Mouse (Mus musculus) limb, embryonic 10.5 days (tissue): ENCODE measurements at regions not wholly inside any gene's neighbourhood (a gene's known extent, or its start where the extent isn't known, plus 50 kb on each side); places are given as distances from the start of the nearest gene placed in this dataset.

Experiments used
- DNase-seq: peaks from one replicate; pipeline ENCODE4 v3.0.0-alpha.2; 2017; ENCODE audit warnings: low spot score
- H3K27ac ChIP-seq: fragments of 300-500 bp; sonication (generic); 2 replicates; pipeline ENCODE4 v1.5.1; 2016; ENCODE audit warnings: mild to moderate bottlenecking
- H3K27me3 ChIP-seq: fragments of 300-500 bp; sonication (generic); 2 replicates; pipeline ENCODE4 v1.6.1; 2016; ENCODE audit warnings: low read depth, mild to moderate bottlenecking; ENCODE audit not compliant: poor library complexity, severe bottlenecking
- H3K36me3 ChIP-seq: fragments of 300-500 bp; sonication (generic); 2 replicates; pipeline ENCODE4 v1.6.1; 2016; ENCODE audit warnings: mild to moderate bottlenecking, moderate library complexity
- H3K4me1 ChIP-seq: fragments of 300-500 bp; sonication (generic); 2 replicates; pipeline ENCODE4 v1.6.1; 2016
- H3K4me3 ChIP-seq: fragments of 300-500 bp; sonication (generic); 2 replicates; pipeline ENCODE4 v1.5.1; 2016; ENCODE audit warnings: mild to moderate bottlenecking, moderate library complexity
- H3K9me3 ChIP-seq: fragments of 300-500 bp; sonication (generic); replicated peaks from 2 replicates; pipeline ENCODE4 v1.6.1; 2016; ENCODE audit warnings: mild to moderate bottlenecking
- WGBS: fragments of 180-500 bp; shearing (Covaris S2); methylation state at CpG from one replicate; pipeline ENCODE4 v1.1.7; 2016; 5-methylcytosine and 5-hydroxymethylcytosine counted together

DNA sequence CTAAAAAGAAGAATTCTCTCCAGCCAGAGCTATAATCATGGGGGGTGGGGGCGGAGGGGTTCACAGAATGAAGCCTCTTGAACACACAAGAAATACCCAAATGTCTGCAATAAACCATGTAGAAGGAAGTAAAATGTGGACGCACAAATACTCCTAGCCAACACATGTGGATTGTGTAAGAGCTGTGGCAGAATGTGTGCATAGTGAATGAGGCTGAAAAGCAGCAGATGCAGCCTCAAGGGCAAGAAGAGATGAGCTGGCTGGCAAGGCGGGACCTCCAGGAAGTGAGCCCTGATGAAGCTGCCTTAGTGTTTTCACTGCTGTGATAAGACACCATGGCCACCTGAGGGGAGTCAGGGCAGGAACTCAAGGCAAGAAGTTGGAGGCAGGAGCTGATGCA, 53.3 kb upstream of the Arhgap28 start:
- no peaks in the 10 kb centered on the region for H3K4me1 ChIP-seq
- 91% methylated on average over 3 of the region's 3 CpGs for WGBS
- no peaks in the 10 kb centered on the region for H3K9me3 ChIP-seq
- H3K27ac ChIP-seq: no peak overlapping the region
- DNase-seq: no peak
- no peaks in the 10 kb centered on the region for H3K27me3 ChIP-seq
- no peaks in the 10 kb centered on the region for H3K36me3 ChIP-seq
- H3K4me3 ChIP-seq: no peak overlapping the region

- DNase-seq: no peak
- H3K27me3 ChIP-seq: no peaks in the 10 kb centered on the region
- H3K4me1 ChIP-seq: no peaks in the 10 kb centered on the region
- no peaks in the 10 kb centered on the region for H3K9me3 ChIP-seq
- H3K36me3 ChIP-seq: no peaks in the 10 kb centered on the region
- H3K4me3 ChIP-seq: no peak overlapping the region
- no peak overlapping the region for H3K27ac ChIP-seq
- WGBS: 91% methylated on average over 3 of the region's 3 CpGs
These were observed 56.5 kb upstream of the Arhgap28 start for GRCm38 (mm10) chr17:68060455-68060854.

- DNase-seq: no peak
- H3K36me3 ChIP-seq: no peaks in the 10 kb centered on the region
- WGBS: 89% methylated on average over 9 of the region's 9 CpGs
These were observed 61.8 kb upstream of the Arhgap28 start for GRCm38 (mm10) chr17:68065751-68066150.

DNA sequence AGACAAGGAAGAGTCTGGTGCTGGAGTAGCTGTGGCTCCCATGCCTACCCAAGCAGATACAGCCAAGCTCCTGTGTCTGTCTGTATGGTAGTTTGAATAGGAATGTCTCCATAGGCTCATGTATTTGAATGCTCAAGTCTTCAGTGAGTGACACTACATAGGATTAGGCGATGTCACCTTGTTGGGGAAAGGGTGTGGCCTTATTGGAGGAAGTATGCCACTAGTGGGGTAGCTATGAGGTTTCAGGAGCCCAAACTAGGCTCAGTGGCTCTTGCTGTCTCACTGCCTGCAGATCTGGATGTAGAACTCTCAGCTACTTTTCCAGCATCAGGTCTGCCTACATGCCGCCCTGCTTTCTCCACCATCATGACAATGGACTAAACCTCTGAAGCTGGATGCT, 62.3 kb upstream of the Arhgap28 start:
- Histone ChIP-seq H3K9me3 (no peaks in the 10 kb centered on the region), H3K36me3 (no peaks in the 10 kb centered on the region), H3K4me3 (no peak overlapping the region), H3K27me3 (no peaks in the 10 kb centered on the region), H3K4me1 (peaks cover 7% of the 10 kb centered on the region), H3K27ac (no peak overlapping the region)
- no peak for DNase-seq
- WGBS: 94% methylated on average over 2 of the region's 2 CpGs

More at GRCm38 (mm10) chr17:68065751-68066150, 61.8 kb upstream of the Arhgap28 start:
- Histone ChIP-seq H3K27ac (no peak overlapping the region), H3K4me1 (peaks cover 3% of the 10 kb centered on the region), H3K4me3 (no peak overlapping the region), H3K27me3 (no peaks in the 10 kb centered on the region), H3K9me3 (no peaks in the 10 kb centered on the region)

GRCm38 (mm10) chr17:68069008-68069407, 65.1 kb upstream of the Arhgap28 start:
- no peak overlapping the region for H3K27ac ChIP-seq
- WGBS: 79% methylated on average over 7 of the region's 7 CpGs

DNA sequence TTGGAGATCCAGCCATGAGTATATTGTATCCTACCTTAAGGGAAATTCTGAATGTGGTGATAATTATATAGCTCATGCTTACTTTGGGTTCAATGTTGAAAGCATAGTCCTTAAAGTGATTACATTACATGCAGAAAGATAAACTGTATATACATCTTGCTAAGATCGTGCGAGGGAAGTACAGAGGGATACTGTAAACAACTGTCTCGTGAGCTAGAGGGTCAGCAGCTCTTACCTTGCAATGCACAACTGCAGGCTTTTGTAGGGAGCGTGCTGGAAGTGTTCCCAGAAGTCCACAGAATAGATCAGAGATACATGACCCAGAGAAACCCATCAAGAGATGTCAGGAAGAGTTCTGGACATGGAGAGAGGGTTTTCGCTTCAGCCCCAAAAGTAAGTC, 65.6 kb upstream of the Arhgap28 start:
- Histone ChIP-seq H3K9me3 (no peaks in the 10 kb centered on the region), H3K4me1 (peaks cover 12% of the 10 kb centered on the region), H3K27me3 (no peaks in the 10 kb centered on the region), H3K27ac (no peak overlapping the region), H3K36me3 (no peaks in the 10 kb centered on the region), H3K4me3 (no peak overlapping the region)
- 89% methylated on average over 5 of the region's 5 CpGs for WGBS
- DNase-seq: no peak

More at GRCm38 (mm10) chr17:68069008-68069407, 65.1 kb upstream of the Arhgap28 start:
- peaks cover 12% of the 10 kb centered on the region for H3K4me1 ChIP-seq
- H3K9me3 ChIP-seq: no peaks in the 10 kb centered on the region
- no peaks in the 10 kb centered on the region for H3K36me3 ChIP-seq
- no peak overlapping the region for H3K4me3 ChIP-seq
- no peak for DNase-seq
- H3K27me3 ChIP-seq: no peaks in the 10 kb centered on the region

- no peak for DNase-seq
- no peaks in the 10 kb centered on the region for H3K36me3 ChIP-seq
- H3K4me3 ChIP-seq: no peak overlapping the region
- 28% methylated on average over 4 of the region's 4 CpGs for whole genome bisulfite sequencing
- no peaks in the 10 kb centered on the region for H3K27me3 ChIP-seq
- peaks cover 12% of the 10 kb centered on the region for H3K4me1 ChIP-seq
- no peak overlapping the region for H3K27ac ChIP-seq
- no peaks in the 10 kb centered on the region for H3K9me3 ChIP-seq
These were observed 67.6 kb upstream of the Arhgap28 start for GRCm38 (mm10) chr17:68071472-68071871.

DNA sequence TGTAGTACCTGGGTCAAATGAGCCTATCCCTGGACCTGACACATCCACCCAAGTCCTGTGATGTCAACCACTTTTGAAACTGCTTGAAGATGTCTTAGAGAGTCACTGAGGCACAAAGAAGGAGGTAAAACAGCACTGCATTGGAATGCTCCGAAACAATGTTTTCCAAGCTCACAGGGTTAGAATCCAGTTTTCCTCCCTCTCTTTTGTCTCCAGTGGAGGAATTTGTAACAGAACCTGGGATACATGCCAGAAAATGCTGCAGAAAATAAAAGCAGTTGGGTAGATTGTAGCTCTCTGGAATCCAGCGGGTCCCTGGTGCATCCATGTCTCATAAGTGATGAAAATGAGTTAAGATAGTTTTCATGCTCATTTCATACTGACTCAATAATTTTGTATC, 71.8 kb upstream of the Arhgap28 start:
- 94% methylated on average over 2 of the region's 2 CpGs for WGBS
- H3K27ac ChIP-seq: no peak overlapping the region

GRCm38 (mm10) chr17:68078709-68079108, 74.8 kb upstream of the Arhgap28 start:
- Histone ChIP-seq H3K27ac (no peak overlapping the region), H3K27me3 (no peaks in the 10 kb centered on the region), H3K4me1 (no peaks in the 10 kb centered on the region), H3K9me3 (no peaks in the 10 kb centered on the region), H3K4me3 (no peak overlapping the region), H3K36me3 (no peaks in the 10 kb centered on the region)
- DNase-seq: no peak
- WGBS: 81% methylated on average over 3 of the region's 3 CpGs

More for the DNA sequence above, 71.8 kb upstream of the Arhgap28 start:
- Histone ChIP-seq H3K36me3 (no peaks in the 10 kb centered on the region), H3K4me1 (peaks cover 9% of the 10 kb centered on the region), H3K9me3 (no peaks in the 10 kb centered on the region), H3K4me3 (no peak overlapping the region), H3K27me3 (no peaks in the 10 kb centered on the region)
- no peak for DNase-seq

GRCm38 (mm10) chr17:68084446-68084845, 80.5 kb upstream of the Arhgap28 start:
- Histone ChIP-seq H3K27me3 (no peaks in the 10 kb centered on the region), H3K4me3 (no peak overlapping the region), H3K9me3 (no peaks in the 10 kb centered on the region), H3K4me1 (no peaks in the 10 kb centered on the region), H3K27ac (no peak overlapping the region), H3K36me3 (no peaks in the 10 kb centered on the region)
- WGBS: 97% methylated on average over 2 of the region's 2 CpGs
- DNase-seq: peak; percentile 10

DNA sequence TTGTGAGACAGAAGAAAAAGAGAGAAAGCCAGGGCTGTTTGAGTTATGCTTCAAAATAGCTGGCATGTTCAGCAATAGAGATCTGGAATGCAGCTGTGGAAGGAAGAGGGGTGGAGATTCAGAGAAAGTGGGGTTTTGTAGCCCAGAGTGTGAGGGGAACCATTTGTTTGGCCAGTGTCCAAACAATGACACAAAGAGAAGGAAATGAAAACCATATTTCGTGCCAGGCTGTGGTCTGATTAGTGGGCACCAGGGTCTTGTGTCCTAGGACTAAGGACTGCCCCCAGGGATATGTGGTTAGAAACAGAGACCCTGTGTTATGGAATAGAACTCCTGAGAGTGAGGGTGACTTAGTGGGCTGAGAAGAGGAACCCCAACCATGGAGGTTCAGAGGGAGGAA, 83.2 kb upstream of the Arhgap28 start:
- Histone ChIP-seq H3K4me1 (no peaks in the 10 kb centered on the region), H3K27ac (no peak overlapping the region), H3K36me3 (no peaks in the 10 kb centered on the region), H3K4me3 (no peak overlapping the region), H3K27me3 (no peaks in the 10 kb centered on the region), H3K9me3 (no peaks in the 10 kb centered on the region)
- 88% methylated on average over 1 of the region's 1 CpGs for WGBS
- peak; percentile 7 for DNase-seq

- 95% methylated on average over 1 of the region's 1 CpGs for WGBS
- no peaks in the 10 kb centered on the region for H3K4me1 ChIP-seq
- no peak overlapping the region for H3K4me3 ChIP-seq
- H3K27ac ChIP-seq: no peak overlapping the region
- no peak for DNase-seq
- no peaks in the 10 kb centered on the region for H3K36me3 ChIP-seq
- no peaks in the 10 kb centered on the region for H3K9me3 ChIP-seq
- no peaks in the 10 kb centered on the region for H3K27me3 ChIP-seq
These were observed 85.3 kb upstream of the Arhgap28 start for GRCm38 (mm10) chr17:68089179-68089578.

GRCm38 (mm10) chr17:68089830-68090229, 85.9 kb upstream of the Arhgap28 start:
- no peaks in the 10 kb centered on the region for H3K9me3 ChIP-seq
- DNase-seq: peak; percentile 1

GRCm38 (mm10) chr17:68096982-68097381, 93.1 kb upstream of the Arhgap28 start:
- H3K36me3 ChIP-seq: no peaks in the 10 kb centered on the region
- H3K27ac ChIP-seq: no peak overlapping the region
- H3K9me3 ChIP-seq: no peaks in the 10 kb centered on the region
- H3K4me1 ChIP-seq: no peaks in the 10 kb centered on the region
- H3K27me3 ChIP-seq: no peaks in the 10 kb centered on the region
- 68% methylated on average over 2 of the region's 2 CpGs for WGBS
- H3K4me3 ChIP-seq: no peak overlapping the region
- peak; percentile 1 for DNase-seq

More at GRCm38 (mm10) chr17:68089830-68090229, 85.9 kb upstream of the Arhgap28 start:
- H3K36me3 ChIP-seq: no peaks in the 10 kb centered on the region
- no peak overlapping the region for H3K27ac ChIP-seq
- H3K4me1 ChIP-seq: no peaks in the 10 kb centered on the region
- WGBS: 88% methylated on average over 1 of the region's 1 CpGs
- no peak overlapping the region for H3K4me3 ChIP-seq
- H3K27me3 ChIP-seq: no peaks in the 10 kb centered on the region
